Mouse (Mus musculus) erythroblast, embryonic 14.5 days (primary cell): ENCODE results near the gene Plekha7. TPM values are rescaled to one million over a fixed set of nuclear protein-coding genes. Genes with fewer than 3 reads are reported as not detected.
A peak's percentile ranks its signal among the peaks of the same experiment; 100 is the strongest.
"Not testable (repeated sequence)": the region's sequence is repeated elsewhere in the genome, so short reads cannot be mapped to it uniquely, and the experiment has no call there.

Experiments
- H3K27me3 ChIP-seq: 2 replicates; pipeline ENCODE4 v1.6.1; 2012; ENCODE audit warnings: inconsistent platforms; ENCODE audit not compliant: control insufficient read depth
- H3K36me3 ChIP-seq: 2 replicates; pipeline ENCODE4 v1.6.1; 2012; ENCODE audit warnings: mild to moderate bottlenecking, inconsistent platforms; ENCODE audit not compliant: control insufficient read depth
- H3K4me1 ChIP-seq: 2 replicates; pipeline ENCODE4 v1.6.1; 2012; ENCODE audit warnings: inconsistent platforms; ENCODE audit not compliant: control insufficient read depth
- H3K4me3 ChIP-seq: replicated peaks from 2 replicates; pipeline ENCODE3; 2012; ENCODE audit warnings: moderate library complexity, mild to moderate bottlenecking, inconsistent platforms
- H3K9me3 ChIP-seq: 2 replicates; pipeline ENCODE4 v1.6.1; 2012; ENCODE audit warnings: low read length, inconsistent platforms, mixed read lengths; ENCODE audit not compliant: control insufficient read depth
- GATA1 ChIP-seq: IDR thresholded peaks from 2 replicates; pipeline ENCODE4 v1.6.1; 2012; ENCODE audit warnings: low read length, inconsistent platforms, mixed read lengths
- TAL1 ChIP-seq: IDR thresholded peaks from 3 replicates; pipeline ENCODE4 v1.6.1; 2012; ENCODE audit warnings: low read length, inconsistent platforms, mixed read lengths
- polyA plus RNA-seq: library from polyadenylated mRNA; stranded (reverse); fragments of >175 nt; gene quantifications from 2 replicates; pipeline ENCODE4 v1.2.3, GENCODE M21; 2012

The Plekha7 gene
- polyA plus RNA-seq, 1 experiment = 0.19 TPM

- no peaks in the 10 kb centered on the region for H3K4me1 ChIP-seq
- no peak for TF ChIP-seq TAL1
- H3K4me3 ChIP-seq = no peak overlapping the region
- H3K9me3 ChIP-seq = no peaks in the 10 kb centered on the region
- peaks cover 13% of the 10 kb centered on the region for H3K36me3 ChIP-seq
- H3K27me3 ChIP-seq = no peaks in the 10 kb centered on the region
These were observed 196.6 kb downstream of the Plekha7 start for GRCm38 (mm10) chr7:116111546-116111945.

GRCm38 (mm10) chr7:116110661-116111060, 197.5 kb downstream of the Plekha7 start:
- no peak overlapping the region for H3K4me3 ChIP-seq
- H3K27me3 ChIP-seq = no peaks in the 10 kb centered on the region
- no peaks in the 10 kb centered on the region for H3K4me1 ChIP-seq
- TF ChIP-seq GATA1 = no peak
- TF ChIP-seq TAL1 = no peak
- H3K9me3 ChIP-seq = no peaks in the 10 kb centered on the region
- peaks cover 22% of the 10 kb centered on the region for H3K36me3 ChIP-seq

GRCm38 (mm10) chr7:116103091-116103490, 205.1 kb downstream of the Plekha7 start:
- Histone ChIP-seq H3K36me3 (peaks cover 89% of the 10 kb centered on the region), H3K9me3 (no peaks in the 10 kb centered on the region), H3K27me3 (no peaks in the 10 kb centered on the region), H3K4me3 (no peak overlapping the region), H3K4me1 (peaks cover 4% of the 10 kb centered on the region)
- no peak for TF ChIP-seq TAL1
- TF ChIP-seq GATA1 = no peak

- H3K27me3 ChIP-seq = no peaks in the 10 kb centered on the region
- H3K36me3 ChIP-seq = peaks cover 66% of the 10 kb centered on the region
- no peak for TF ChIP-seq GATA1
- no peak for TF ChIP-seq TAL1
- no peaks in the 10 kb centered on the region for H3K9me3 ChIP-seq
- H3K4me3 ChIP-seq = no peak overlapping the region
- H3K4me1 ChIP-seq = peaks cover 32% of the 10 kb centered on the region
These were observed 208.1 kb downstream of the Plekha7 start for GRCm38 (mm10) chr7:116099952-116100528.

- TF ChIP-seq GATA1 (no peak), TAL1 (no peak)
- Histone ChIP-seq H3K9me3 (no peaks in the 10 kb centered on the region), H3K4me1 (peaks cover 51% of the 10 kb centered on the region), H3K4me3 (peak overlapping the region; percentile 65), H3K27me3 (peaks cover 9% of the 10 kb centered on the region), H3K36me3 (peaks cover 7% of the 10 kb centered on the region)
These were observed 214.7 kb downstream of the Plekha7 start for GRCm38 (mm10) chr7:116093466-116093850.

DNA sequence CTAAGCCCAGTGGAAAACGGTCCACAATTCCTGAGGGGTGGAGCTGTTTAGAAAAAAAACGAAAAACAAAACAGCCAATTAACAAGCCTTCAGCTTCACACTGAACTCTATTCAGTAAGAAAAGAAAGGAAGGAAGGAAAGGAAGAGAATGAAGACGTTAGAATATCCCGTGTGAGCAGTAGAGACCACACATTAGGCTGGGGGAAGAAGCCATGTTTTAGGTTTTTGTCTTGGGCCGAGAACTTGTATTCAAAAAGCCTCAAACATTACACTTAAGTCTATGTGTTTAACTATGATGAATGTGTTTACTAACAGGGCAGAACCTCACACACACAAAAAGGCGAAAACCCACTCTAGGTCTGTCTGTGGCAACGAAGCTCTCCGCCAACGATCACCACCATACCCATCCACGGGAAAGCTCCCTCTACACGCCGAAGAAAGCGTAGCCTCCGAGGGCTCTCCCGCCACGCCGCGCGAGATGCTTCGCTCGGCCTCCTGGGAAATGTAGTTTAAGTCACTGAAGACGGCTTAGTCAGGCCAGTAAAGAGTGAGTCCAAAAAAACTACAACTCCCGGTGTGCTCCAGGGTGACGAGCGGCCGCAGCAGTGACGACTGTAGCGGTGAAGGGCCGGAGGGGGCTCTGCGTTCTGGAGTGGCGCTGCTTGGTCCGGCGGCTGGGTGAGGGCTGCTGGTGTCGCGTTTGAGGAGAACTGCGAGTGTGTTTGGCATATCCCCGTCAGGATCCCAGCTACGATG, 215.3 kb downstream of the Plekha7 start:
- H3K4me3 ChIP-seq = peak overlapping the region; percentile 65
- no peaks in the 10 kb centered on the region for H3K9me3 ChIP-seq
- H3K4me1 ChIP-seq = peaks cover 48% of the 10 kb centered on the region
- peaks cover 4% of the 10 kb centered on the region for H3K36me3 ChIP-seq
- TF ChIP-seq TAL1 (no peak), GATA1 (no peak)
- H3K27me3 ChIP-seq = peaks cover 13% of the 10 kb centered on the region

DNA sequence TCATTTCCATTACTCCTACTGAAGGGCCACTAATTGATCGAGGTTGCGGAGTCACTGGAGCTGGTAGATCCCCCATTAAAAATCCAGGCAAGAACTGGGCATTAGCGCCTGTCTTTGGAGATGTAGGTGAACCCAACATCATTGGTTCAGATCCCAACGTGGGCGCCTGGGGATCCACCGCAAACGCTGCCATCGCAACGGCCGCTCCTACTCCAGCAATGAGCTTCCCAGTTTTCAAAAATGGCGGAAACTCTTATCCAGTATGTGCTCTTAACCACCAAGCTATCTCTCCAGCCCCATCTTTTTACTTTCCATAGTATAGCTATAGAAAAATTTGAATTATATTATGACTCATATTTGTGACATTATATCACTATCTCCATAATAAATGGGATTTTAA, 223.8 kb downstream of the Plekha7 start, which contains the start of gene Gm4353:
Gene Gm4353 (minus strand): TSS at position 270 of the 400 bp plus-strand sequence.
- H3K4me3 ChIP-seq, H3K36me3 ChIP-seq, H3K4me1 ChIP-seq, H3K9me3 ChIP-seq: not testable (repeated sequence)
- H3K27me3 ChIP-seq = peaks cover 18% of the 10 kb centered on the region

Other genes starting within 250 kb of the Plekha7 start
- 0.03 and 0.33 TPM in 2 replicates for gene Gm4353, start 223.7 kb downstream of the Plekha7 start, polyA plus RNA-seq
- 423 and 489 TPM in 2 replicates for gene Rps13, start 25.8 kb upstream of the Plekha7 start, polyA plus RNA-seq
- not detected in 2 replicates for gene Pik3c2a, start 135.1 kb upstream of the Plekha7 start, polyA plus RNA-seq
- not detected in 2 replicates for gene Nucb2, start 196.0 kb upstream of the Plekha7 start, polyA plus RNA-seq